Mouse (Mus musculus): ENCODE data around the gene Kctd19.

DNA sequence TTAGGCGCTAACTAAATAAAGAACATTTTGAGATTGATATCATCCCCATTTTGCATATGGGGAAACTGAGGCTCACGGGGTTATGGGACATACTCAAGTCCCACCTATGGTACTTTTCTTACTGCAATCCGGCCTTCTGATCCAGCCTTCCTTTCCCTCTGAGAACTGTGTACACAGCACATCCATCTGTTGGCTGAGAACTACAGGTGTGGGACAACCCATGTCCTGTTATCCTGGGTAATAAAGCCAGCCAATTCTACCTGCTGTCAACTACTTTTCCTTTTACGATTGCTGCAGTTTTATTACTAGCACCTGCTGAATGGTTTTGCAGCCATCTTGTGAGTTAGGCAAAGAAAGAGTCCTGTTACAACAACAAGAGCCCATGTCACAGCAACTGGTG, 58.8 kb downstream of the Kctd19 start:
- no peak for TF ChIP-seq CTCF (IDR thresholded peaks at IDR 0.05; ENCODE audit: low read depth, low read length)
- TF ChIP-seq GATA2 (IDR thresholded peaks at IDR 0.05; ENCODE audit: borderline replicate concordance, low read depth, low read length) = no peak
- no peak for TF ChIP-seq POLR2AphosphoS5 (IDR thresholded peaks at IDR 0.05; ENCODE audit: insufficient replicate concordance, low read depth, low read length)
- TF ChIP-seq GATA1 (IDR thresholded peaks at IDR 0.05; ENCODE audit: borderline replicate concordance, low read length) = no peak
- no peak for TF ChIP-seq TAL1 (conservative IDR thresholded peaks at IDR 0.05; ENCODE audit: low read depth, low read length)
